Mouse (Mus musculus): Measurements from ENCODE around the gene Zdhhc19.
"Not testable (repeated sequence)": the region's sequence is repeated elsewhere in the genome, so short reads cannot be mapped to it uniquely, and the experiment has no call there.

DNA sequence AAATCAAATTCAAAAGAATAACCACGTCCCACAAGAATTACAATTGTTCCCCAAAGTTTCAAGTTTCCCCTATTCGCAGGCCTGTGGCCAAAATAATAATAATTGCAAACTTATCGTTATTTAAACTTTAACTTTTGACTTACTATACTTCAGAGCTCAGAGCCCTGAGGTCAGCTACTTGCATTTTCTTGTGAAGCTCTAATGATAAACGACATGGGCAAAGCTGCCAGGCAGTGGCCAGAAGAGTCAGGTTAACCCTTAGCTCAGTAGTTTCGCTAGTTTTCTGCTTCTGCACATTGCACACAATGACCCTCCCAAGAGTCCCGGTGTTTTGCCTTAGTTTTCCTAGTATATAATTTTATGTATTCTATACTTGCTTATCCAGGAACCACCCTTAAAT is 1.7 kb upstream of the Zdhhc19 start:
- not testable (repeated sequence) for TF ChIP-seq CTCF (IDR thresholded peaks at IDR 0.05; ENCODE audit: low read depth, low read length); GATA1 (IDR thresholded peaks at IDR 0.05; ENCODE audit: borderline replicate concordance, low read length); TAL1 (conservative IDR thresholded peaks at IDR 0.05; ENCODE audit: low read depth, low read length)

All from G1E (cell line).